Mouse (Mus musculus): ENCODE measurements around the gene Tceanc2. TPM values are rescaled to one million over a fixed set of nuclear protein-coding genes. Genes with fewer than 3 reads are reported as not detected.

The Tceanc2 gene
- polyA plus RNA-seq, 1 experiment from 2014 or later = 16.8 TPM

- Histone ChIP-seq H3K4me3 (ENCODE audit: control insufficient read depth in 1 of 2, insufficient read depth in 1 of 2, low read depth in 1 of 2, low read length in 2 of 2) (no peak overlapping the region), H3K9me3 (ENCODE audit: control insufficient read depth, low read length) (no peaks in the 10 kb centered on the region), H3K4me2 (ENCODE audit: low read length) (no peak overlapping the region), H3K27me3 (ENCODE audit: control insufficient read depth, insufficient read depth, low read length) (no peaks in the 10 kb centered on the region), H3K9ac (ENCODE audit: low read length) (no peak overlapping the region), H3K4me1 (ENCODE audit: control insufficient read depth in 2 of 2, insufficient read depth in 2 of 2, low read length in 2 of 2) (peaks cover 2 to 8% of the 10 kb centered on the region in 2 experiments; a peak in 2 of 4 replicates), H3K27ac (replicated peaks in 1 of 2; ENCODE audit: control insufficient read depth in 1 of 2, insufficient read depth in 1 of 2, low read depth in 2 of 2, low read length in 2 of 2) (no peak overlapping the region), H3K36me3 (ENCODE audit: control insufficient read depth, insufficient read depth, low read length) (peaks cover 28% of the 10 kb centered on the region)
- ATAC-seq (ENCODE audit: insufficient number of reproducible peaks, insufficient read depth, low FRiP score, low read depth) = no peak
- 75% methylated on average over 4 of the region's 4 CpGs for WGBS
Observed at GRCm38 (mm10) chr4:107156983-107157401, 21.9 kb downstream of the Tceanc2 start.

GRCm38 (mm10) chr4:107152571-107152970, 26.3 kb downstream of the Tceanc2 start:
- no peak for ATAC-seq (ENCODE audit: insufficient number of reproducible peaks, insufficient read depth, low FRiP score, low read depth)
- 89% methylated on average over 8 of the region's 8 CpGs for WGBS
- no peaks in the 10 kb centered on the region; the same call in 1 of the 2 replicates for H3K36me3 ChIP-seq (ENCODE audit: control insufficient read depth, insufficient read depth, low read length)

GRCm38 (mm10) chr4:107150991-107151390, 27.9 kb downstream of the Tceanc2 start:
- peaks cover 15% of the 10 kb centered on the region for H3K36me3 ChIP-seq (ENCODE audit: control insufficient read depth, insufficient read depth, low read length)
- H3K27ac ChIP-seq (replicated peaks in 1 of 2; ENCODE audit: control insufficient read depth in 1 of 2, insufficient read depth in 1 of 2, low read depth in 2 of 2, low read length in 2 of 2) = no peak overlapping the region
- no peaks in the 10 kb centered on the region for H3K9me3 ChIP-seq (ENCODE audit: control insufficient read depth, low read length)

More at GRCm38 (mm10) chr4:107152571-107152970, 26.3 kb downstream of the Tceanc2 start:
- Histone ChIP-seq H3K27me3 (ENCODE audit: control insufficient read depth, insufficient read depth, low read length) (no peaks in the 10 kb centered on the region), H3K9me3 (ENCODE audit: control insufficient read depth, low read length) (no peaks in the 10 kb centered on the region), H3K4me1 (ENCODE audit: control insufficient read depth in 2 of 2, insufficient read depth in 2 of 2, low read length in 2 of 2) (peaks cover 2 to 7% of the 10 kb centered on the region in 2 experiments; a peak in 2 of 4 replicates), H3K27ac (replicated peaks in 1 of 2; ENCODE audit: control insufficient read depth in 1 of 2, insufficient read depth in 1 of 2, low read depth in 2 of 2, low read length in 2 of 2) (no peak overlapping the region), H3K4me2 (ENCODE audit: low read length) (no peak overlapping the region), H3K4me3 (ENCODE audit: control insufficient read depth in 1 of 2, insufficient read depth in 1 of 2, low read depth in 1 of 2, low read length in 2 of 2) (no peak overlapping the region), H3K9ac (ENCODE audit: low read length) (no peak overlapping the region)

GRCm38 (mm10) chr4:107143511-107143910, 35.4 kb downstream of the Tceanc2 start:
- H3K9me3 ChIP-seq (ENCODE audit: control insufficient read depth, low read length) = no peaks in the 10 kb centered on the region
- no peak overlapping the region for H3K27ac ChIP-seq (replicated peaks in 1 of 2; ENCODE audit: control insufficient read depth in 1 of 2, insufficient read depth in 1 of 2, low read depth in 2 of 2, low read length in 2 of 2)
- H3K4me3 ChIP-seq (ENCODE audit: control insufficient read depth in 1 of 2, insufficient read depth in 1 of 2, low read depth in 1 of 2, low read length in 2 of 2) = no peak overlapping the region
- no peak overlapping the region for H3K4me2 ChIP-seq (ENCODE audit: low read length)
- peaks cover 30% of the 10 kb centered on the region for H3K36me3 ChIP-seq (ENCODE audit: control insufficient read depth, insufficient read depth, low read length)
- H3K9ac ChIP-seq (ENCODE audit: low read length) = no peak overlapping the region
- WGBS = 85% methylated on average over 8 of the region's 8 CpGs
- peaks cover 3 to 11% of the 10 kb centered on the region in 2 experiments; a peak in 2 of 4 replicates for H3K4me1 ChIP-seq (ENCODE audit: control insufficient read depth in 2 of 2, insufficient read depth in 2 of 2, low read length in 2 of 2)
- no peaks in the 10 kb centered on the region for H3K27me3 ChIP-seq (ENCODE audit: control insufficient read depth, insufficient read depth, low read length)
- ATAC-seq (ENCODE audit: insufficient number of reproducible peaks, insufficient read depth, low FRiP score, low read depth) = no peak

More at GRCm38 (mm10) chr4:107150991-107151390, 27.9 kb downstream of the Tceanc2 start:
- Histone ChIP-seq H3K4me1 (ENCODE audit: control insufficient read depth in 2 of 2, insufficient read depth in 2 of 2, low read length in 2 of 2) (no peaks in the 10 kb centered on the region), H3K4me2 (ENCODE audit: low read length) (no peak overlapping the region), H3K27me3 (ENCODE audit: control insufficient read depth, insufficient read depth, low read length) (no peaks in the 10 kb centered on the region), H3K9ac (ENCODE audit: low read length) (no peak overlapping the region), H3K4me3 (ENCODE audit: control insufficient read depth in 1 of 2, insufficient read depth in 1 of 2, low read depth in 1 of 2, low read length in 2 of 2) (no peak overlapping the region)
- ATAC-seq (ENCODE audit: insufficient number of reproducible peaks, insufficient read depth, low FRiP score, low read depth) = no peak
- WGBS = 86% methylated on average over 6 of the region's 6 CpGs

- Histone ChIP-seq H3K9ac (ENCODE audit: low read length) (no peak overlapping the region; the same call in 1 of the 2 replicates), H3K27me3 (ENCODE audit: control insufficient read depth, insufficient read depth, low read length) (no peaks in the 10 kb centered on the region), H3K4me1 (ENCODE audit: control insufficient read depth in 2 of 2, insufficient read depth in 2 of 2, low read length in 2 of 2) (peaks cover 12 to 17% of the 10 kb centered on the region in 2 experiments; a peak in 2 of 4 replicates), H3K36me3 (ENCODE audit: control insufficient read depth, insufficient read depth, low read length) (peaks cover 13% of the 10 kb centered on the region), H3K9me3 (ENCODE audit: control insufficient read depth, low read length) (no peaks in the 10 kb centered on the region), H3K27ac (replicated peaks in 1 of 2; ENCODE audit: control insufficient read depth in 1 of 2, insufficient read depth in 1 of 2, low read depth in 2 of 2, low read length in 2 of 2) (no peak overlapping the region), H3K4me3 (ENCODE audit: control insufficient read depth in 1 of 2, insufficient read depth in 1 of 2, low read depth in 1 of 2, low read length in 2 of 2) (no peak overlapping the region), H3K4me2 (ENCODE audit: low read length) (no peak overlapping the region)
- WGBS = 63% methylated on average over 13 of the region's 13 CpGs
- ATAC-seq (ENCODE audit: insufficient number of reproducible peaks, insufficient read depth, low FRiP score, low read depth) = no peak
Observed at GRCm38 (mm10) chr4:107139836-107140631, 38.9 kb downstream of the Tceanc2 start.

- peaks cover 12 to 17% of the 10 kb centered on the region in 2 experiments; a peak in 2 of 4 replicates for H3K4me1 ChIP-seq (ENCODE audit: control insufficient read depth in 2 of 2, insufficient read depth in 2 of 2, low read length in 2 of 2)
- no peak; the same call in 1 of the 2 replicates for ATAC-seq (ENCODE audit: insufficient number of reproducible peaks, insufficient read depth, low FRiP score, low read depth)
- H3K9me3 ChIP-seq (ENCODE audit: control insufficient read depth, low read length) = no peaks in the 10 kb centered on the region
- WGBS = 51% methylated on average over 37 of the region's 37 CpGs
- no peaks in the 10 kb centered on the region for H3K27me3 ChIP-seq (ENCODE audit: control insufficient read depth, insufficient read depth, low read length)
- no peak overlapping the region for H3K4me3 ChIP-seq (ENCODE audit: control insufficient read depth in 1 of 2, insufficient read depth in 1 of 2, low read depth in 1 of 2, low read length in 2 of 2)
- no peak overlapping the region for H3K4me2 ChIP-seq (ENCODE audit: low read length)
- H3K27ac ChIP-seq (replicated peaks in 1 of 2; ENCODE audit: control insufficient read depth in 1 of 2, insufficient read depth in 1 of 2, low read depth in 2 of 2, low read length in 2 of 2) = no peak overlapping the region
- H3K9ac ChIP-seq (ENCODE audit: low read length) = no peak overlapping the region
- H3K36me3 ChIP-seq (ENCODE audit: control insufficient read depth, insufficient read depth, low read length) = peaks cover 13% of the 10 kb centered on the region
Observed at GRCm38 (mm10) chr4:107138948-107139835, 39.7 kb downstream of the Tceanc2 start.

- 25% methylated on average over 3 of the region's 3 CpGs for WGBS
- H3K27ac ChIP-seq (replicated peaks in 1 of 2; ENCODE audit: control insufficient read depth in 1 of 2, insufficient read depth in 1 of 2, low read depth in 2 of 2, low read length in 2 of 2) = no peak overlapping the region
Observed at GRCm38 (mm10) chr4:107136531-107136930, 42.4 kb downstream of the Tceanc2 start.

More at GRCm38 (mm10) chr4:107136531-107136930, 42.4 kb downstream of the Tceanc2 start:
- Histone ChIP-seq H3K4me1 (ENCODE audit: control insufficient read depth in 2 of 2, insufficient read depth in 2 of 2, low read length in 2 of 2) (peaks cover 12 to 17% of the 10 kb centered on the region in 2 experiments; a peak in 2 of 4 replicates), H3K9ac (ENCODE audit: low read length) (no peak overlapping the region), H3K4me2 (ENCODE audit: low read length) (no peak overlapping the region), H3K36me3 (ENCODE audit: control insufficient read depth, insufficient read depth, low read length) (peaks cover 8% of the 10 kb centered on the region), H3K9me3 (ENCODE audit: control insufficient read depth, low read length) (no peaks in the 10 kb centered on the region), H3K4me3 (ENCODE audit: control insufficient read depth in 1 of 2, insufficient read depth in 1 of 2, low read depth in 1 of 2, low read length in 2 of 2) (no peak overlapping the region), H3K27me3 (ENCODE audit: control insufficient read depth, insufficient read depth, low read length) (no peaks in the 10 kb centered on the region)
- no peak for ATAC-seq (ENCODE audit: insufficient number of reproducible peaks, insufficient read depth, low FRiP score, low read depth)
